Comparison of ENCODE assay signal across 8 mouse cellular contexts in the genomic region with DNA sequence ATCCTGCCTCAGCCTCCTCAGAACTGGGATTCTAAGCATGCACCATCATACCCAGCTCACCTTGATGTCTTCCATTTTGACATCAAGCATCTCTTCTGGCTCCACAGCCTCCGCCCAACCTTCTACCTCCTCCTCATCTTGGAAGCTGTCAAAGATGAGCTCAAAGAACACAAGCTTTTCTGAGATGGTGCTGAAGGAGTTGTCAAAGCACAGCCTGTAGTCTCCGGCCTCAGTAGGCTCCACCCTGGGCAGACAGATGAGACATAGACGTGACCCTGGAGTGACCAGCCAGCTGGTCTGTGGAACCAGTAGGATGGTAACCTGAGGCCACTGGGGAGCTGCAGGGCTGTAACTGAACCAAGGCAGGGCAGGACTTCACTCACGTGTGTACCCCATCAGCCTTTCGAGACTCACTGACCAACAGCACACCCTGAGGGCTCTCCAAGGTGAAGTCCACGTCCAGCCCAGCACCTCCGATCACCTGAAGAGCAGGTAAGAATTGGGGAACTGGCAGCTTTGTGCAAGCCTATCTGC. TPM values are rescaled to one million over a fixed set of nuclear protein-coding genes. Genes with fewer than 3 reads are reported as not detected.
DNase-seq lines count a peak whose midpoint lies in the region; ATAC-seq lines count a peak whose summit lies in the region.

No protein-coding gene starts in this region.

- 66% methylated on average over 7 of the region's 7 CpGs for WGBS in lung, embryonic 16.5 days
- WGBS in limb, embryonic 11.5 days = 73% methylated on average over 7 of the region's 7 CpGs
- 79% methylated on average over 7 of the region's 7 CpGs for WGBS in stomach, embryonic 15.5 days

- no peaks in the 10 kb centered on the region for H3K9me3 ChIP-seq in lung, embryonic 16.5 days (ENCODE audit: control insufficient read depth, low read length)
- H3K9me3 ChIP-seq in limb, embryonic 11.5 days (ENCODE audit: control insufficient read depth, low read length) = no peaks in the 10 kb centered on the region
- no peaks in the 10 kb centered on the region for H3K9me3 ChIP-seq in stomach, embryonic 15.5 days

- no peak overlapping the region for H3K27ac ChIP-seq in lung, embryonic 16.5 days (ENCODE audit: low read length)
- H3K27ac ChIP-seq in limb, embryonic 11.5 days (replicated peaks; ENCODE audit: low read depth, low read length) = no peak overlapping the region
- no peak overlapping the region for H3K27ac ChIP-seq in stomach, embryonic 15.5 days

- DNase-seq in adrenal gland, adult (ENCODE audit: inconsistent age in 2 of 2, low spot score in 1 of 2) = peak; percentile 36 to 63
- no peak for DNase-seq in adrenal gland, postnatal 4 days (ENCODE audit: low spot score in 2 of 2)
- DNase-seq in lung, postnatal 10 days = no peak
- no peak for DNase-seq in limb, embryonic 11.5 days (ENCODE audit: low spot score)
- DNase-seq in right cerebral cortex, postnatal 14 days = no peak
- no peak for DNase-seq in retina, embryonic 14.5 days (ENCODE audit: low spot score)

- peak overlapping the region; percentile 74 for H3K4me3 ChIP-seq in lung, embryonic 16.5 days (ENCODE audit: low read length)
- peak overlapping the region; percentile 51; the same call in 1 of the 2 replicates for H3K4me3 ChIP-seq in limb, embryonic 11.5 days (ENCODE audit: low read depth, low read length)
- H3K4me3 ChIP-seq in stomach, embryonic 15.5 days (replicated peaks) = peak overlapping the region; percentile 90

- H3K27me3 ChIP-seq in lung, embryonic 16.5 days (ENCODE audit: control insufficient read depth, insufficient read depth, low read depth, low read length) = no peaks in the 10 kb centered on the region
- H3K27me3 ChIP-seq in limb, embryonic 11.5 days (ENCODE audit: control insufficient read depth, insufficient read depth, low read length) = no peaks in the 10 kb centered on the region
- no peaks in the 10 kb centered on the region for H3K27me3 ChIP-seq in stomach, embryonic 15.5 days (replicated peaks)

- peaks cover 11% of the 10 kb centered on the region for H3K4me1 ChIP-seq in lung, embryonic 16.5 days (replicated peaks; ENCODE audit: control insufficient read depth, insufficient read depth, low read length)
- peaks cover 7% of the 10 kb centered on the region for H3K4me1 ChIP-seq in limb, embryonic 11.5 days (ENCODE audit: control insufficient read depth, insufficient read depth, low read length)
- peaks cover 11% of the 10 kb centered on the region for H3K4me1 ChIP-seq in stomach, embryonic 15.5 days

- peaks cover 25% of the 10 kb centered on the region for H3K36me3 ChIP-seq in lung, embryonic 16.5 days (ENCODE audit: control insufficient read depth, insufficient read depth, low read length)
- H3K36me3 ChIP-seq in limb, embryonic 11.5 days (ENCODE audit: control insufficient read depth, insufficient read depth, low read length) = peaks cover 15% of the 10 kb centered on the region
- peaks cover 39% of the 10 kb centered on the region for H3K36me3 ChIP-seq in stomach, embryonic 15.5 days

- no peak for ATAC-seq in lung, embryonic 16.5 days (ENCODE audit: low read depth)
- no peak for ATAC-seq in limb, embryonic 11.5 days (ENCODE audit: insufficient number of reproducible peaks, low FRiP score, low TSS enrichment, low read depth)
- ATAC-seq in stomach, embryonic 15.5 days (ENCODE audit: insufficient read depth, low FRiP score, low read depth) = no peak

- H3K4me2 ChIP-seq in lung, embryonic 16.5 days (ENCODE audit: low read depth, low read length) = peak overlapping the region; percentile 89
- peak overlapping the region; percentile 62 for H3K4me2 ChIP-seq in limb, embryonic 11.5 days (ENCODE audit: low read depth, severe bottlenecking)
- peak overlapping the region; percentile 74 for H3K4me2 ChIP-seq in stomach, embryonic 15.5 days

- peak overlapping the region; percentile 83 for H3K9ac ChIP-seq in lung, embryonic 16.5 days (ENCODE audit: low read length)
- 0 out of 2 replicates have a peak overlapping the region, but pooled peaks have one; percentile 30 for H3K9ac ChIP-seq in limb, embryonic 11.5 days (ENCODE audit: low read length)
- H3K9ac ChIP-seq in stomach, embryonic 15.5 days = 0 out of 2 replicates have a peak overlapping the region, but pooled peaks have one; percentile 69

RNA-seq across cellular contexts. Expression of a gene that starts 1.1 kb away (rescaled TPM):
- 10 to 100 TPM; 37.3 to 37.8 TPM for total RNA-seq in adrenal gland, postnatal 4 days (2021)
- polyA plus RNA-seq in lung, embryonic 16.5 days (2015; fragmentation: Nextera tagmentation; extraction: Ambion mirVana) = 115 and 118 TPM in 2 replicates
- polyA plus RNA-seq in limb, embryonic 11.5 days (2014; fragmentation: Nextera tagmentation; extraction: Ambion mirVana) = 97.0 and 99.6 TPM in 2 replicates
- 85.8 and 90.5 TPM in 2 replicates for polyA plus RNA-seq in stomach, embryonic 15.5 days (2015; fragmentation: Nextera tagmentation; extraction: Ambion mirVana)

RNA-seq across cellular contexts. Expression of a gene that starts 17.0 kb away (rescaled TPM):
- 1 to 10 TPM; 3.7 to 5.0 TPM for total RNA-seq in adrenal gland, postnatal 4 days (2021)
- polyA plus RNA-seq in lung, embryonic 16.5 days (2015; fragmentation: Nextera tagmentation; extraction: Ambion mirVana) = 3.9 and 4.0 TPM in 2 replicates
- 2.5 and 3.2 TPM in 2 replicates for polyA plus RNA-seq in limb, embryonic 11.5 days (2014; fragmentation: Nextera tagmentation; extraction: Ambion mirVana)
- polyA plus RNA-seq in stomach, embryonic 15.5 days (2015; fragmentation: Nextera tagmentation; extraction: Ambion mirVana) = 5.3 and 6.0 TPM in 2 replicates

RNA-seq across cellular contexts. Expression of a gene that starts 37.8 kb away (rescaled TPM):
- total RNA-seq in adrenal gland, postnatal 4 days (2021) = 10 to 100 TPM; 71.4 to 83.9 TPM
- polyA plus RNA-seq in lung, embryonic 16.5 days (2015; fragmentation: Nextera tagmentation; extraction: Ambion mirVana) = 17.1 and 20.8 TPM in 2 replicates
- 78.9 and 93.7 TPM in 2 replicates for polyA plus RNA-seq in limb, embryonic 11.5 days (2014; fragmentation: Nextera tagmentation; extraction: Ambion mirVana)
- polyA plus RNA-seq in stomach, embryonic 15.5 days (2015; fragmentation: Nextera tagmentation; extraction: Ambion mirVana) = 40.0 and 51.1 TPM in 2 replicates

Comparison
In these comparisons a context has a peak if more than half of its experiments do, and no peak if none do; other contexts are left out.
1. DNase-seq: peak in adrenal gland, adult (2 of 2); none in adrenal gland, postnatal 4 days (0 of 2), lung, postnatal 10 days (single experiment), limb, embryonic 11.5 days (single experiment), right cerebral cortex, postnatal 14 days (single experiment) and retina, embryonic 14.5 days (single experiment).
2. H3K9ac ChIP-seq: peak in every context shown above with its lines; median percentile 83 in lung, embryonic 16.5 days; 69 in stomach, embryonic 15.5 days; 30 in limb, embryonic 11.5 days.
3. Peak in every context shown above with its lines, with median percentiles within 50 percentile points of each other: H3K4me2 ChIP-seq and H3K4me3 ChIP-seq.